In the genomic region with DNA sequence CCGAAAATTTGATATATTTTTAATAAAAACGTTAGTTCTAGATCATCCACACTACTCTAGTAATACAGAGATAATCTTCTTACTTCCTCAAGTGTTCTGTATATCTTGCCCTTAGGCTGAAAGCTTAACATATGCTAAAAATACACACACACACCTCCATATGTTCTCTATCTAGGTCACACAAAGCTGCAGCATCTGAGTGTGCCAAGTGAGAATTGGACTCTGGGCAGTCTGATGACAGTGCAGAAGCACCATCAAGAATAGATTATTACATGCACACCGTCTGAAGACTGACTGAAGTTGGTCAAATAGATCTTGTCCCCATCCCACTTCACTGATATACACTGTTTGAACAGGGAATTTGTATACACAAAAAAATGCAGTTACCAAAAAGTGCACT, we compare ENCODE assay signal across 22 mouse cellular contexts. TPM values are rescaled to one million over a fixed set of nuclear protein-coding genes. Genes with fewer than 3 reads are reported as not detected.
A peak's percentile ranks its signal among the peaks of the same experiment; 100 is the strongest.
DNase-seq lines count a peak whose midpoint lies in the region; ATAC-seq lines count a peak whose summit lies in the region.
"Had no signal": no experiment of that assay in that cellular context is flagged by ENCODE, and none has a peak within 500 bp of the region (broad histone marks: within the 10 kb centered on the region; RNA-seq: fewer than 3 reads in every experiment).

No protein-coding gene starts in this region.

- H3K27me3 ChIP-seq in midbrain, embryonic 14.5 days (ENCODE audit: control insufficient read depth, insufficient read depth, low read length), result no peaks in the 10 kb centered on the region
- H3K27me3 ChIP-seq in midbrain, embryonic 10.5 days (ENCODE audit: low read depth, poor library complexity, severe bottlenecking), result no peaks in the 10 kb centered on the region
- H3K27me3 ChIP-seq: heart, embryonic 12.5 days had no signal

- 79% methylated on average over 3 of the region's 3 CpGs for whole genome bisulfite sequencing in midbrain, embryonic 14.5 days
- 92% methylated on average over 3 of the region's 3 CpGs for WGBS in midbrain, embryonic 10.5 days

- DNase-seq in gastrocnemius, adult 18-20 months (ENCODE audit: low spot score), result peak; percentile 49
- no peak for DNase-seq in gastrocnemius, postnatal 10 days
- peak; percentile 5 for DNase-seq in midbrain, embryonic 14.5 days
- DNase-seq in midbrain, embryonic 10.5 days (ENCODE audit: low spot score), result no peak
- peak; percentile 44 to 59 for DNase-seq in cerebellum, postnatal 14 days
- DNase-seq in adrenal gland, postnatal 25 days, result no peak
- no peak for DNase-seq in layer of hippocampus, postnatal 14 days (ENCODE audit: low spot score in 2 of 2)
- no peak for DNase-seq in testis, postnatal 14 days (ENCODE audit: low spot score)
- DNase-seq: adrenal gland, postnatal 10 days; kidney, postnatal 10 days; layer of hippocampus, postnatal 36 days; liver, postnatal 0 days; lung, postnatal 4 days; thymus, postnatal 4 days had no signal

- no peaks in the 10 kb centered on the region for H3K9me3 ChIP-seq in midbrain, embryonic 14.5 days (ENCODE audit: control insufficient read depth, low read length)
- H3K9me3 ChIP-seq in midbrain, embryonic 10.5 days (replicated peaks), result 0 out of 2 replicates have a peak, but pooled peaks cover 3% of the 10 kb centered on the region
- H3K9me3 ChIP-seq: hindbrain, embryonic 10.5 days had no signal

- no peak overlapping the region for H3K9ac ChIP-seq in midbrain, embryonic 14.5 days (replicated peaks; ENCODE audit: low read length)
- H3K9ac ChIP-seq: heart, embryonic 12.5 days; liver, postnatal 0 days had no signal

- H3K4me2 ChIP-seq in midbrain, embryonic 14.5 days (ENCODE audit: low read length), result no peak overlapping the region
- H3K4me2 ChIP-seq: heart, embryonic 12.5 days had no signal

- no peak overlapping the region for H3K27ac ChIP-seq in midbrain, embryonic 14.5 days (replicated peaks; ENCODE audit: low read depth, low read length)
- H3K27ac ChIP-seq in midbrain, embryonic 10.5 days (replicated peaks), result no peak overlapping the region
- H3K27ac ChIP-seq: hindbrain, embryonic 10.5 days had no signal

- no peak overlapping the region for H3K4me3 ChIP-seq in midbrain, embryonic 14.5 days (replicated peaks; ENCODE audit: low read depth, low read length)
- no peak overlapping the region for H3K4me3 ChIP-seq in midbrain, embryonic 10.5 days
- H3K4me3 ChIP-seq: heart, embryonic 12.5 days; hindbrain, embryonic 10.5 days; myocyte had no signal

- no peaks in the 10 kb centered on the region for H3K36me3 ChIP-seq in midbrain, embryonic 14.5 days (ENCODE audit: control insufficient read depth, insufficient read depth, low read length)
- peaks cover 22% of the 10 kb centered on the region for H3K36me3 ChIP-seq in midbrain, embryonic 10.5 days
- H3K36me3 ChIP-seq: heart, embryonic 12.5 days had no signal

- ATAC-seq in midbrain, embryonic 14.5 days (ENCODE audit: low FRiP score, low TSS enrichment), result 0 out of 2 replicates have a peak, but pooled peaks have one; percentile 31
- ATAC-seq: intestine, embryonic 16.5 days; liver, postnatal 0 days had no signal

- H3K4me1 ChIP-seq in midbrain, embryonic 14.5 days (ENCODE audit: control insufficient read depth, insufficient read depth, low read length), result no peaks in the 10 kb centered on the region
- H3K4me1 ChIP-seq in midbrain, embryonic 10.5 days, result no peaks in the 10 kb centered on the region
- H3K4me1 ChIP-seq: hindbrain, embryonic 10.5 days had no signal

RNA-seq across cellular contexts. Expression of a gene that starts 38.2 kb away (rescaled TPM):
- total RNA-seq in gastrocnemius, adult 18-20 months (2021), result not detected
- total RNA-seq in gastrocnemius, postnatal 10 days (2021), result not detected
- not detected in 2 replicates for polyA plus RNA-seq in midbrain, embryonic 14.5 days (2014; fragmentation: Nextera tagmentation; extraction: Ambion mirVana)
- not detected in 2 replicates for polyA plus RNA-seq in midbrain, embryonic 10.5 days (2016; fragmentation: Nextera tagmentation; extraction: Ambion mirVana)
- total RNA-seq in adrenal gland, postnatal 25 days (2021), result not detected in 2 replicates
- total RNA-seq in layer of hippocampus, postnatal 14 days (2021), result not detected
- total RNA-seq: adrenal gland, postnatal 10 days; layer of hippocampus, postnatal 36 days had no signal
- polyA plus RNA-seq: embryonic facial prominence, embryonic 11.5 days; heart, embryonic 12.5 days; hindbrain, embryonic 10.5 days; intestine, embryonic 16.5 days; limb, embryonic 11.5 days; liver, postnatal 0 days; myocyte; small intestine, adult 2 months; stomach, embryonic 16.5 days had no signal

Comparison
In these comparisons a context has a peak if more than half of its experiments do, and no peak if none do; other contexts are left out.
1. DNase-seq: peak in gastrocnemius, adult 18-20 months (single experiment), midbrain, embryonic 14.5 days (single experiment) and cerebellum, postnatal 14 days (2 of 2); none in gastrocnemius, postnatal 10 days (single experiment), midbrain, embryonic 10.5 days (single experiment), adrenal gland, postnatal 25 days (single experiment), layer of hippocampus, postnatal 14 days (0 of 2) and testis, postnatal 14 days (single experiment).